Mouse (Mus musculus) kidney, embryonic 15.5 days (tissue): ENCODE data around the gene Ptcd2. TPM values are rescaled to one million over a fixed set of nuclear protein-coding genes. Genes with fewer than 3 reads are reported as not detected.
"Not testable (repeated sequence)": the region's sequence is repeated elsewhere in the genome, so short reads cannot be mapped to it uniquely, and the experiment has no call there.

Experiments used
- ATAC-seq: fragments of 200-750 bp; cut with Nextera tagmentation; replicated peaks from 2 replicates; pipeline ENCODE4 v1.8.0; 2017; ENCODE audit warnings: moderate TSS enrichment; ENCODE audit not compliant: low FRiP score
- H3K27ac ChIP-seq: fragments of 300-500 bp; sonication (generic); 2 replicates; pipeline ENCODE4 v1.5.1; 2015; ENCODE audit warnings: mild to moderate bottlenecking, inconsistent platforms
- H3K27me3 ChIP-seq: fragments of 300-500 bp; sonication (generic); 2 replicates; pipeline ENCODE4 v1.6.1; 2015; ENCODE audit warnings: inconsistent platforms
- H3K36me3 ChIP-seq: fragments of 300-500 bp; sonication (generic); 2 replicates; pipeline ENCODE4 v1.6.1; 2015; ENCODE audit warnings: inconsistent platforms
- H3K4me1 ChIP-seq: fragments of 300-500 bp; sonication (generic); 2 replicates; pipeline ENCODE4 v1.6.1; 2015; ENCODE audit warnings: inconsistent platforms
- H3K4me2 ChIP-seq: fragments of 300-500 bp; sonication (generic); 2 replicates; pipeline ENCODE4 v1.6.1; 2015; ENCODE audit warnings: moderate library complexity, mild to moderate bottlenecking, inconsistent platforms
- H3K4me3 ChIP-seq: fragments of 300-500 bp; sonication (generic); replicated peaks from 2 replicates; pipeline ENCODE4 v1.5.1; 2015; ENCODE audit warnings: mild to moderate bottlenecking, inconsistent platforms
- H3K9ac ChIP-seq: fragments of 300-500 bp; sonication (generic); 2 replicates; pipeline ENCODE4 v1.6.1; 2015; ENCODE audit warnings: mild to moderate bottlenecking, inconsistent platforms
- H3K9me3 ChIP-seq: fragments of 300-500 bp; sonication (generic); replicated peaks from 2 replicates; pipeline ENCODE4 v1.6.1; 2016; ENCODE audit warnings: inconsistent platforms
- WGBS: fragments of 180-500 bp; shearing (Covaris S2); methylation state at CpG from one replicate; pipeline ENCODE4 v1.1.7; 2015; ENCODE audit warnings: mixed read lengths; 5-methylcytosine and 5-hydroxymethylcytosine counted together
- polyA plus RNA-seq: library from polyadenylated mRNA; unstranded; fragments of >200 nt; fragmentation: Nextera tagmentation; extraction: Ambion mirVana; gene quantifications from 2 replicates; pipeline ENCODE4 v1.2.1, GENCODE M21; 2015

Ptcd2 gene
- polyA plus RNA-seq, 1 experiment from 2014 or later, result 51.5 TPM

- H3K4me3 ChIP-seq, result peak overlapping the region; percentile 53
- no peaks in the 10 kb centered on the region for H3K9me3 ChIP-seq
- H3K9ac ChIP-seq, result peak overlapping the region; percentile 48
- peaks cover 39% of the 10 kb centered on the region for H3K36me3 ChIP-seq
- 11% methylated on average over 28 of the region's 28 CpGs for WGBS
- peak; percentile 100 for ATAC-seq
- H3K27me3 ChIP-seq, result no peaks in the 10 kb centered on the region
- peak overlapping the region; percentile 85 for H3K27ac ChIP-seq
- peak overlapping the region; percentile 76 for H3K4me2 ChIP-seq
- peaks cover 25% of the 10 kb centered on the region for H3K4me1 ChIP-seq
These were observed 8.4 kb upstream of the Ptcd2 start for GRCm38 (mm10) chr13:99352758-99353489.

- no peak overlapping the region for H3K27ac ChIP-seq
- H3K4me1 ChIP-seq, result peaks cover 25% of the 10 kb centered on the region
- no peak overlapping the region for H3K4me3 ChIP-seq
- no peaks in the 10 kb centered on the region for H3K9me3 ChIP-seq
- ATAC-seq, result no peak
- H3K27me3 ChIP-seq, result no peaks in the 10 kb centered on the region
- 75% methylated on average over 3 of the region's 3 CpGs for whole genome bisulfite sequencing
- H3K36me3 ChIP-seq, result peaks cover 46% of the 10 kb centered on the region
- H3K4me2 ChIP-seq, result no peak overlapping the region
- H3K9ac ChIP-seq, result no peak overlapping the region
These were observed 7.1 kb upstream of the Ptcd2 start for GRCm38 (mm10) chr13:99351596-99351995.

GRCm38 (mm10) chr13:99351186-99351585, 6.7 kb upstream of the Ptcd2 start:
- Histone ChIP-seq H3K36me3 (peaks cover 42% of the 10 kb centered on the region), H3K4me1 (peaks cover 24% of the 10 kb centered on the region), H3K27ac (no peak overlapping the region), H3K9me3 (no peaks in the 10 kb centered on the region), H3K4me2 (no peak overlapping the region), H3K4me3 (no peak overlapping the region), H3K27me3 (no peaks in the 10 kb centered on the region), H3K9ac (no peak overlapping the region)
- 43% methylated on average over 8 of the region's 8 CpGs for WGBS
- no peak for ATAC-seq

DNA sequence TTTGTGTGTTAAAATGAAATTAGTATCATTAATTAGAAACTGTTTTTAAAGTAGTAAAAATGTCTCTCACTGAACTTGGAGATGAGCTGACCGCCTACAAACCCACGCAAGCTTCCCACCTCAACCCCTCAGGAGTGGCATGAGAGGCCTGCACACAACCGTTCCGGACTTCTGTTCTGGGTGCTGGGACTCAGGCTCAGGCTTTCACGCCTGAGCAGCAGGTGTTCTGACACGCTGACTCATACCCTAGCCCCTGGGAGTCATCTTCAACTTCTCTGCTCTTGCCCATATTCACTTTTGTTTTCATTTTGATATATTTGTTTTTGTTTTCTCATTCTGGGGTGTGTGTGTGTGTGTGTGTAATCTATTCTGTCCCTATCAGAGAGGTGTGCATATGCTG, 5.5 kb upstream of the Ptcd2 start:
- H3K27me3 ChIP-seq, result no peaks in the 10 kb centered on the region
- peaks cover 19% of the 10 kb centered on the region for H3K4me1 ChIP-seq
- WGBS, result 87% methylated on average over 6 of the region's 6 CpGs
- H3K36me3 ChIP-seq, result peaks cover 41% of the 10 kb centered on the region
- ATAC-seq, result no peak
- no peak overlapping the region for H3K9ac ChIP-seq
- no peak overlapping the region for H3K27ac ChIP-seq
- H3K9me3 ChIP-seq, result no peaks in the 10 kb centered on the region
- no peak overlapping the region for H3K4me2 ChIP-seq
- H3K4me3 ChIP-seq, result no peak overlapping the region

DNA sequence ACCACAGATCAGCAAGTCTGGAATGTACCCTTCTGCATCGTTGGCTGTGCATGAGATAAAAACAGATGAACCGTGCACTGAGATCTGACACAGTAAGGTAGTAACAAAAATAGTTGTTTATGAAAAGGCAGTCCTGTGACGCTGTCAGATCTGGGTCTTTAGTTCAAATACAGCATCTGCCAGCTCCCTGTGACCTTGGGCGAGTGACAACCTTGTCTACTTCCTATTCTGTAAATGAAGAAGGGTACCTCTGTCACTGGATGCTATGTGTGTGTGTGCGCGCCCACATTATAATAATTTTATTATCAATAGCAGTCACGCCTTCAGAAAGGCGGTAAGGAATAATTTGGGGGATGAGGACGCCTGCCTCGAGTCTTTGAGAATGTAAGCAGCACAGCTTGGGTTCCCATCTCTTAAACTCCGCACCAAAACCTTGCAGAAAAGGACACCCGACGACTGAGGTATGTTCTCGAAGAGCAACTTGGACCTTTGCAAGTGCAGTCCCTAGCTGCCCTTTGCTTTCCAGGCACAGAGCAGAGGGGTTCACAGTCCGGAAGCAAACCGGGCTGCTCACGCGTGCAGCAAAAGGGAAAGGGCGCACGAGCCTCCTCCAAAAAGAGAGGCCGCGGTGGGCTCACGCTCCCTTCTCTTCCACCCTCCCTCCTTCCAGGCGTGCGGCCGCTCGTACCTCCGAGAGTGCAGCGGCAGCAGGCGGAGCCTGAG, 468 bp downstream of the Ptcd2 start:
- Histone ChIP-seq H3K27ac (peak overlapping the region; percentile 93), H3K9me3 (no peaks in the 10 kb centered on the region), H3K4me3 (peak overlapping the region; percentile 96), H3K4me2 (peak overlapping the region; percentile 70), H3K9ac (peak overlapping the region; percentile 93), H3K4me1 (peaks cover 15% of the 10 kb centered on the region), H3K27me3 (no peaks in the 10 kb centered on the region), H3K36me3 (peaks cover 59% of the 10 kb centered on the region)
- peak; percentile 79 for ATAC-seq
- 1% methylated on average over 30 of the region's 30 CpGs for WGBS

DNA sequence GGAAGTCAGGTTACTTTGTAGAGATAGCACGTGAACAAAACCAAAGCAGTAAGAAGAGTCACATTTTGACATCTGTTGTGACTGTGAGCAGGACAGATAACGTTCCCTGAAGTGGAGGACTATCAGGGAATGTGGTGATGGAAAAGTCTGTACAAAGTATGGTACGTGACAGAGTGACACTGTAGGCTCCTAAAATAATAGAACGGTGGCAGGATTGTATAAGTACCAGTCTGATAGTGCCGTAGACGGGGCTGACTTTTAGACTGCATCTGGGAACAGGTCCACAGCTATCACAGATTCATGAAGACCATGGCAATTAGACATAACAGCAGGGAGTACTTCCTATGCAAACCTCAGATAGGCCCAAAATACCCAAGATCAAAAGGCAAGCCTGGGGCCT, 3.0 kb downstream of the Ptcd2 start:
- ATAC-seq, result no peak
- Histone ChIP-seq H3K9ac (no peak overlapping the region), H3K4me3 (no peak overlapping the region), H3K27ac (no peak overlapping the region), H3K4me1 (peaks cover 15% of the 10 kb centered on the region), H3K4me2 (no peak overlapping the region), H3K36me3 (peaks cover 64% of the 10 kb centered on the region), H3K9me3 (no peaks in the 10 kb centered on the region), H3K27me3 (no peaks in the 10 kb centered on the region)
- 97% methylated on average over 6 of the region's 6 CpGs for WGBS

GRCm38 (mm10) chr13:99337510-99337909, 7.0 kb downstream of the Ptcd2 start:
- Histone ChIP-seq H3K4me1 (no peaks in the 10 kb centered on the region), H3K27ac (no peak overlapping the region), H3K4me2 (no peak overlapping the region), H3K36me3 (peaks cover 92% of the 10 kb centered on the region), H3K9me3 (no peaks in the 10 kb centered on the region), H3K9ac (no peak overlapping the region), H3K4me3 (no peak overlapping the region), H3K27me3 (no peaks in the 10 kb centered on the region)
- ATAC-seq, result no peak
- WGBS, result 75% methylated on average over 6 of the region's 6 CpGs

- no peak for ATAC-seq
- peaks cover 93% of the 10 kb centered on the region for H3K36me3 ChIP-seq
These were observed 13.2 kb downstream of the Ptcd2 start for GRCm38 (mm10) chr13:99331255-99331654.

GRCm38 (mm10) chr13:99324337-99324685, 20.2 kb downstream of the Ptcd2 start:
- not testable (repeated sequence) for ATAC-seq, H3K27ac ChIP-seq, H3K27me3 ChIP-seq, H3K4me2 ChIP-seq, H3K4me1 ChIP-seq, H3K9ac ChIP-seq, H3K9me3 ChIP-seq, H3K4me3 ChIP-seq
- H3K36me3 ChIP-seq, result peaks cover 86% of the 10 kb centered on the region
- WGBS, result 92% methylated on average over 8 of the region's 8 CpGs

More at GRCm38 (mm10) chr13:99331255-99331654, 13.2 kb downstream of the Ptcd2 start:
- Histone ChIP-seq H3K27me3 (no peaks in the 10 kb centered on the region), H3K4me3 (no peak overlapping the region), H3K9me3 (no peaks in the 10 kb centered on the region), H3K4me1 (no peaks in the 10 kb centered on the region), H3K9ac (no peak overlapping the region), H3K4me2 (no peak overlapping the region), H3K27ac (no peak overlapping the region)
- 74% methylated on average over 4 of the region's 4 CpGs for WGBS

- no peak overlapping the region for H3K4me3 ChIP-seq
- 79% methylated on average over 7 of the region's 7 CpGs for whole genome bisulfite sequencing
- no peak overlapping the region for H3K9ac ChIP-seq
- no peaks in the 10 kb centered on the region for H3K9me3 ChIP-seq
- H3K27me3 ChIP-seq, result no peaks in the 10 kb centered on the region
- no peaks in the 10 kb centered on the region for H3K4me1 ChIP-seq
- no peak for ATAC-seq
- H3K27ac ChIP-seq, result no peak overlapping the region
- H3K36me3 ChIP-seq, result peaks cover 84% of the 10 kb centered on the region
- H3K4me2 ChIP-seq, result no peak overlapping the region
These were observed 20.7 kb downstream of the Ptcd2 start for GRCm38 (mm10) chr13:99323632-99324336.

- not testable (repeated sequence) for H3K4me3 ChIP-seq, H3K27ac ChIP-seq, H3K4me1 ChIP-seq, H3K9me3 ChIP-seq, H3K4me2 ChIP-seq, H3K9ac ChIP-seq, ATAC-seq, H3K27me3 ChIP-seq
- 94% methylated on average over 13 of the region's 13 CpGs for WGBS
- H3K36me3 ChIP-seq, result peaks cover 82% of the 10 kb centered on the region
These were observed 21.6 kb downstream of the Ptcd2 start for GRCm38 (mm10) chr13:99322915-99323314.

DNA sequence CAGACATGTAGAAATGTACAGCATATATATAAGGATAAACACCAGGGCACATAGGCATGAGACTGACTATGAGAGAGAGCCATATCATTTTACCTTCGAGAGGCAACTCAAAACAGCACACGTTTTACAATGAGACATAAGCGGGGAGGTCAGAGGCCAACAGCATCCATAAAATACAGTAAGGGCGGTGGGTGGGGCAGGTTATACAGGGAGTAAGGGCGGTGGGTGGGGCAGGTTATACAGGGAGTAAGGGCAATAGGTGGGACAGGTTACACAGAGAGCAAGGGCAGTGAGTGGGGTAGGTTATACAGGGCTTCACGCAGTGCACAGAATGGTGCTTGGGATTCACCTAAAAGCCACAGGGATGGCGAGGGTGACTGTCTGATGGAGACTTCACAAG, 24.1 kb downstream of the Ptcd2 start:
- Histone ChIP-seq H3K9me3 (no peaks in the 10 kb centered on the region), H3K4me3 (no peak overlapping the region), H3K4me1 (no peaks in the 10 kb centered on the region), H3K36me3 (peaks cover 57% of the 10 kb centered on the region), H3K4me2 (no peak overlapping the region), H3K27me3 (no peaks in the 10 kb centered on the region), H3K27ac (no peak overlapping the region), H3K9ac (no peak overlapping the region)
- 83% methylated on average over 7 of the region's 7 CpGs for WGBS
- ATAC-seq, result no peak
